Mouse (Mus musculus) thymus, postnatal 36 days (tissue): ENCODE results near the gene Slc30a3.
"Not testable (repeated sequence)": the region's sequence is repeated elsewhere in the genome, so short reads cannot be mapped to it uniquely, and the experiment has no call there.

Experiments used
- DNase-seq, 2 experiments: peaks; one replicate each; pipeline ENCODE4 v3.0.0; 2022; ENCODE audit warnings: mixed read lengths in 2 of 2

Slc30a3 gene

DNA sequence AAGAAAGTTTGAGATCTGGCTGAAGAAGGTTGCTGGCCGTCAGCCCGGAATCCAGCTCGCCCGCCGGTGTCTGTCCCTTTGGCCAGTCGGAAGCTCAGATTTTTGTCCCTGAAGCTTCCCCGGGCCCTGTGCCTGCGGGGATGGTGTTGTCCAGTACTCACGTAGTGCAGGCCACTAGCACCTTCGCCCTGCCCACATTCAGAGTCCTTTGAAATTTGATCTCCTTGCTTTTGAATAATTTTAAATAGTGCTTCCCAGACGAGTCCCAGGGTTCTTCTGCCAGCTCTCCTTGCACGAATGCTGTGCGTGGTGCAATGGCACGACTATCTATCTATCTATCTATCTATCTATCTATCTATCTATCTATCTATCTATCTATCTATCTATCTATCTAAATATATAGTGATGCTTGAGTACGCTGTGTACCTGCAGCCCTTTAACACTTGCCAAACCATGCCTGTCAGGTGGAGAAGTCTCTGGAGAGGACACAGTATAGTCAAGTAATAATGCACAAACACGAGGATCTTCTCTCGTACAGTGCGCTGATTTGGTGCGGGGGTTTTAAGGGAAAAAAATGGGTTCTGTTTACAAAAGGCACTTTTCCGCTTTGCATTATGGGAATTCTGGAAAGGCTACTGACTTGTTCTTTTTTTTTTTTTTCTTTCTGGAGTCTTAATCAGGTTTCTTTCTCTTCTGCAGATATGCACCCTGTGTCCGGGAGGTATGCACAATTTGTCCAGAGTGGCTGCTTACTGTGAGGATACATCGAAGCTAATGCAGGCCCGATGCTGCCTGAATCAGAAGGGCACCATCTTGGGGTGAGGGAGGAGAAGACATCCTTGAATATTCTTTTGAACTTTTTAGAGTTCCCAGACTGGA is 59.0 kb downstream of the Slc30a3 start, which contains the start of gene Slc5a6:
TSS of gene Slc5a6 (minus strand) at position 162 of the 879 bp plus-strand sequence.
- peak; percentile 23 for DNase-seq

- DNase-seq: peak; percentile 98
Measured at GRCm38 (mm10) chr5:31047848-31048762, 59.9 kb downstream of the Slc30a3 start, which contains the start of gene Atraid. TSS of gene Atraid (plus strand) at chr5:31048312.

DNA sequence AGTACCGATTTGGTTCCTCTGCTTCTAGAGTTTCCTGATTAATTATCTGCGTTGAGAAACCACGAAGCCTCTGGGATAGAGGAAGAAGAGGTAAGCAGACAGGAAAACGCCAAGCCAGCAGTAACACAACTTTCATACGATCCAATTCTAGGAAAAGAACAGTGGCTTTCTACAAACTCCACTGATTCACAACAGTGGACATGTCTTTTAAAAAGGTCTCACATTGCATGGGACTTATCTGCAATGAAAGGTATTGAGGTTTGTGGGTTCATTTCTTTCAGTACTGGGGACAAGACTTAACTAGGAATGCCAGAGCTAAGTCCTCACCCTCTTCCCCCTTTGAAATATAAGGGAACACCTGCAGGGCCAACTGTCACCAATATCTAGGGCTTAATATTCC is 61.0 kb downstream of the Slc30a3 start:
- no peak for DNase-seq

- DNase-seq: no peak
Measured at GRCm38 (mm10) chr5:31046416-31046815, 61.6 kb downstream of the Slc30a3 start.

DNA sequence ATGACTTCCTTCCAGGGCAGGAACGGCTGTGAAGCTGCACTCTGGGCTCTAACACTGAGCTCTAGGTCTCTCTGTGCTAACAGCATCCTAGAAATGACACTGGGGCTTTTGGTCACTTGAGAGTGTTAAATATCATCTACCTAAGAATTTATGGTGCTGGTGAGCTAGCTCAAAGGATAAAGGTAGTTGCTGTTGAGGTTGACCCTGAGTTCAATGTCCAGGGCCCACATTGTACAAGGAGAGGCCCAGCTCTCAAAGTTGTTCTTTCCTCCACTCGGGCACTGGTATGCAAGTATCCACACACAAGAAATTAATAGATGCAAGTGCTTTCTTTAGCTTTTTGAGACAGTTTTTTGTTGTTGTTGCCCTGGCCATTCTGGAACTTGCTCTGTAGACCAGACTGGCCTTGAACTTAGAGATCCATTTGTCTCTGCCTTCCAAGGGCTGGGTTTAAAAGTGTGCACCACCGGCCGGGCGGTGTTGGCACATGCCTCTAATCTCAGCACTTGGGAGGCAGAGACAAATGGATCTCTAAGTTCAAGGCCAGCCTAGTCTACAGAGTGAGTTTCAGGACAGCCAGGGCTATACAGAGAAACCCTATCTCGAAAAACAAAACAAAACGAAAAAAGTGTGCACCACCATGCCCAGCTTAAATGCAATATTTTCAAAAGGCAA is 69.7 kb downstream of the Slc30a3 start:
- DNase-seq: no peak

GRCm38 (mm10) chr5:31036556-31036955 is 71.5 kb downstream of the Slc30a3 start:
- DNase-seq: not testable (repeated sequence)
